Comparison of ENCODE assay signal across 12 mouse cellular contexts in genomic region chr2:35445610-35446009, GRCm38 (mm10). TPM values are rescaled to one million over a fixed set of nuclear protein-coding genes. Genes with fewer than 3 reads are reported as not detected.
DNase-seq lines count a peak whose midpoint lies in the region; ATAC-seq and TF ChIP-seq lines count a peak whose summit lies in the region.
"Had no signal": no experiment of that assay in that cellular context is flagged by ENCODE, and none has a peak within 500 bp of the region (broad histone marks: within the 10 kb centered on the region; RNA-seq: fewer than 3 reads in every experiment).

No protein-coding gene starts in this region.

- TF ChIP-seq CTCF in ES-Bruce4 (IDR thresholded peaks at IDR 0.05; ENCODE audit: low read depth, low read length) = no peak
- no peak for TF ChIP-seq CTCF in bone marrow macrophage, adult 2 months (IDR thresholded peaks at IDR 0.05; ENCODE audit: low read depth, low read length)

- no peaks in the 10 kb centered on the region for H3K9me3 ChIP-seq in liver, embryonic 16.5 days (replicated peaks; ENCODE audit: control insufficient read depth, low read length)
- no peaks in the 10 kb centered on the region for H3K9me3 ChIP-seq in ES-Bruce4 (replicated peaks; ENCODE audit: control insufficient read depth, insufficient read depth, low read length, poor library complexity, severe bottlenecking)

- no peak overlapping the region for H3K9ac ChIP-seq in liver, embryonic 16.5 days (ENCODE audit: low read depth, low read length)
- H3K9ac ChIP-seq in ES-Bruce4 (ENCODE audit: low read depth, poor library complexity, severe bottlenecking) = peak overlapping the region; percentile 29; the same call in 1 of the 2 replicates

- no peak for TF ChIP-seq EP300 in ES-Bruce4 (IDR thresholded peaks at IDR 0.05; ENCODE audit: insufficient read depth, low read depth, low read length)

- peak overlapping the region; percentile 45 for H3K27ac ChIP-seq in liver, embryonic 16.5 days (ENCODE audit: low read length)
- H3K27ac ChIP-seq in ES-Bruce4 (ENCODE audit: insufficient read depth, low read length) = peak overlapping the region; percentile 55
- H3K27ac ChIP-seq in bone marrow macrophage, adult 2 months (ENCODE audit: insufficient read depth, low read depth, low read length) = peak overlapping the region; percentile 89

- H3K4me2 ChIP-seq in liver, embryonic 16.5 days (ENCODE audit: low read depth, low read length) = no peak overlapping the region

- no peak for TF ChIP-seq POLR2A in ES-Bruce4 (IDR thresholded peaks at IDR 0.05; ENCODE audit: insufficient read depth, low read length)
- TF ChIP-seq POLR2A in bone marrow macrophage, adult 2 months (IDR thresholded peaks at IDR 0.05; ENCODE audit: borderline replicate concordance, low read depth, low read length) = no peak

- no peak for DNase-seq in liver
- no peak for DNase-seq in adrenal gland, adult 18-20 months (ENCODE audit: low spot score in 2 of 2)
- no peak for DNase-seq in cerebellum, postnatal 4 days (ENCODE audit: low spot score in 2 of 2)
- DNase-seq: adrenal gland, adult 2 months; cerebellum, postnatal 14 days; right cerebral cortex, adult 18-20 months had no signal

- peaks cover 53% of the 10 kb centered on the region for H3K4me1 ChIP-seq in liver, embryonic 16.5 days (ENCODE audit: control insufficient read depth, low read depth, low read length)
- peaks cover 3% of the 10 kb centered on the region for H3K4me1 ChIP-seq in ES-Bruce4 (ENCODE audit: control insufficient read depth, insufficient read depth, low read length)
- H3K4me1 ChIP-seq in bone marrow macrophage, adult 2 months (ENCODE audit: control insufficient read depth, insufficient read depth, low read length) = peaks cover 88% of the 10 kb centered on the region

- 62% methylated on average over 7 of the region's 7 CpGs for WGBS in liver, embryonic 16.5 days (ENCODE audit: insufficient replicate concordance)

- no peaks in the 10 kb centered on the region for H3K36me3 ChIP-seq in liver, embryonic 16.5 days (ENCODE audit: control insufficient read depth, insufficient read depth)
- no peaks in the 10 kb centered on the region for H3K36me3 ChIP-seq in ES-Bruce4 (ENCODE audit: control insufficient read depth, insufficient read depth, low read length, poor library complexity, severe bottlenecking)

- H3K27me3 ChIP-seq in liver, embryonic 16.5 days (ENCODE audit: control insufficient read depth, insufficient read depth, low read depth, low read length) = no peaks in the 10 kb centered on the region
- H3K27me3 ChIP-seq in ES-Bruce4 (ENCODE audit: control insufficient read depth, insufficient read depth, low read length, poor library complexity, severe bottlenecking) = no peaks in the 10 kb centered on the region

- no peak overlapping the region for H3K4me3 ChIP-seq in liver, embryonic 16.5 days (ENCODE audit: low read depth, low read length)
- no peak overlapping the region for H3K4me3 ChIP-seq in ES-Bruce4 (ENCODE audit: low read depth, low read length)
- H3K4me3 ChIP-seq in bone marrow macrophage, adult 2 months (ENCODE audit: insufficient read depth, low read length) = peak overlapping the region; percentile 58
- H3K4me3 ChIP-seq: myocyte had no signal

- no peak for ATAC-seq in liver, embryonic 16.5 days (ENCODE audit: low read depth)
- peak; percentile 37 for ATAC-seq in megakaryocyte, adult 5-6 weeks (ENCODE audit: poor library complexity, severe bottlenecking)

RNA-seq across cellular contexts. Expression of gene Ggta1, which starts 17.4 kb away (rescaled TPM):
- polyA plus RNA-seq in liver, embryonic 16.5 days (2015; fragmentation: Nextera tagmentation; extraction: Ambion mirVana) = 9.1 and 9.6 TPM in 2 replicates
- 45.2 and 52.5 TPM in 2 replicates for polyA plus RNA-seq in ES-Bruce4 (2011; ENCODE audit: insufficient read depth, insufficient read length, low read depth, missing spikeins)
- 67.5 and 83.4 TPM in 2 replicates for polyA plus RNA-seq in bone marrow macrophage, adult 2 months (2012; ENCODE audit: insufficient read depth, insufficient read length, missing spikeins)
- 41.7 and 51.1 TPM in 2 replicates for total RNA-seq in megakaryocyte, adult 5-6 weeks (2015)
- total RNA-seq in megakaryocyte, adult 5-6 weeks (2017) = 68.3 and 71.2 TPM in 2 replicates
- 1 to 10 TPM; 9.4 to 9.8 TPM for total RNA-seq in adrenal gland, adult 18-20 months (2021)

RNA-seq across cellular contexts. Expression of gene 4930402F06Rik, which starts 48.6 kb away (rescaled TPM):
- not detected in 2 replicates for polyA plus RNA-seq in liver, embryonic 16.5 days (2015; fragmentation: Nextera tagmentation; extraction: Ambion mirVana)
- polyA plus RNA-seq in ES-Bruce4 (2011; ENCODE audit: insufficient read depth, insufficient read length, low read depth, missing spikeins) = not detected in 2 replicates
- polyA plus RNA-seq in bone marrow macrophage, adult 2 months (2012; ENCODE audit: insufficient read depth, insufficient read length, missing spikeins) = not detected in 2 replicates
- not detected in 2 replicates for total RNA-seq in megakaryocyte, adult 5-6 weeks (2015)
- not detected in 2 replicates for total RNA-seq in megakaryocyte, adult 5-6 weeks (2017)
- not detected for total RNA-seq in adrenal gland, adult 18-20 months (2021)
- total RNA-seq: adrenal gland, adult 2 months had no signal
- polyA plus RNA-seq: adrenal gland, adult 2 months; limb, embryonic 14.5 days; myocyte had no signal
